Mouse (Mus musculus) kidney, postnatal 0 days (tissue): ENCODE measurements at regions not wholly inside any gene's neighbourhood (a gene's known extent, or its start where the extent isn't known, plus 50 kb on each side); places are given as distances from the start of the nearest gene placed in this dataset.

ENCODE experiments used
- ATAC-seq: fragments of 200-750 bp; cut with Nextera tagmentation; replicated peaks from 2 replicates; pipeline ENCODE4 v1.8.0; 2017; ENCODE audit warnings: low read depth, moderate number of reproducible peaks, moderate TSS enrichment, moderate library complexity; ENCODE audit not compliant: low FRiP score
- DNase-seq: peaks from one replicate; pipeline ENCODE4 v3.0.0-alpha.2; 2016; ENCODE audit warnings: low spot score
- H3K27ac ChIP-seq: fragments of 300-500 bp; sonication (generic); 2 replicates; pipeline ENCODE4 v1.5.1; 2014; ENCODE audit warnings: mild to moderate bottlenecking
- H3K27me3 ChIP-seq: fragments of 300-500 bp; sonication (generic); 2 replicates; pipeline ENCODE4 v1.6.1; 2014; ENCODE audit warnings: low read length, mixed read lengths; ENCODE audit not compliant: insufficient read depth
- H3K36me3 ChIP-seq: fragments of 300-500 bp; sonication (generic); 2 replicates; pipeline ENCODE4 v1.6.1; 2014; ENCODE audit warnings: low read length, mixed read lengths; ENCODE audit not compliant: insufficient read depth
- H3K4me1 ChIP-seq: fragments of 300-500 bp; sonication (generic); replicated peaks from 2 replicates; pipeline ENCODE4 v1.6.1; 2014; ENCODE audit warnings: antibody characterized with exemption, low read length, mixed read lengths; ENCODE audit not compliant: insufficient read depth
- H3K4me2 ChIP-seq: fragments of 300-500 bp; sonication (generic); 2 replicates; pipeline ENCODE4 v1.6.1; 2014; ENCODE audit warnings: mild to moderate bottlenecking, low read length, moderate library complexity, mixed read lengths
- H3K4me3 ChIP-seq: fragments of 300-500 bp; sonication (generic); replicated peaks from 2 replicates; pipeline ENCODE4 v1.5.1; 2014; ENCODE audit warnings: low read depth, low read length
- H3K9ac ChIP-seq: fragments of 300-500 bp; sonication (generic); 2 replicates; pipeline ENCODE4 v1.6.1; 2014; ENCODE audit warnings: low read depth, low read length
- H3K9me3 ChIP-seq: fragments of 300-500 bp; sonication (generic); replicated peaks from 2 replicates; pipeline ENCODE4 v1.6.1; 2016; ENCODE audit warnings: low read length, inconsistent platforms, mixed read lengths
- CTCF ChIP-seq: IDR thresholded peaks from 2 replicates; pipeline ENCODE4 v1.5.1; 2016; ENCODE audit warnings: antibody characterized with exemption, low read depth, mild to moderate bottlenecking, moderate library complexity
- WGBS: fragments of 180-500 bp; shearing (Covaris S2); extraction: QIAGEN DNeasy Blood & Tissue Kit; methylation state at CpG from one replicate; pipeline ENCODE4 v1.1.7; 2014; 5-methylcytosine and 5-hydroxymethylcytosine counted together

- Histone ChIP-seq H3K27me3 (no peaks in the 10 kb centered on the region), H3K9me3 (no peaks in the 10 kb centered on the region), H3K4me3 (no peak overlapping the region), H3K9ac (no peak overlapping the region), H3K36me3 (no peaks in the 10 kb centered on the region), H3K27ac (no peak overlapping the region), H3K4me2 (no peak overlapping the region), H3K4me1 (no peaks in the 10 kb centered on the region)
- DNase-seq (no peak), ATAC-seq (no peak)
- TF ChIP-seq CTCF: no peak
- WGBS: 23% methylated on average over 1 of the region's 1 CpGs
Measured at GRCm38 (mm10) chr15:14101757-14102156, 928.3 kb upstream of the Cdh6 start.

GRCm38 (mm10) chr15:14051872-14052271 lies 878.4 kb upstream of the Cdh6 start:
- no peak overlapping the region for H3K9ac ChIP-seq
- H3K27ac ChIP-seq: no peak overlapping the region
- DNase-seq (peak; percentile 31), ATAC-seq (no peak)
- no peaks in the 10 kb centered on the region for H3K9me3 ChIP-seq
- no peaks in the 10 kb centered on the region for H3K27me3 ChIP-seq
- H3K36me3 ChIP-seq: no peaks in the 10 kb centered on the region
- WGBS: 62% methylated on average over 3 of the region's 3 CpGs
- no peaks in the 10 kb centered on the region for H3K4me1 ChIP-seq
- TF ChIP-seq CTCF: peak; percentile 68
- no peak overlapping the region for H3K4me3 ChIP-seq
- no peak overlapping the region for H3K4me2 ChIP-seq
